Mouse (Mus musculus): ENCODE data around the gene 6430531B16Rik. TPM values are rescaled to one million over a fixed set of nuclear protein-coding genes. Genes with fewer than 3 reads are reported as not detected.

The 6430531B16Rik gene
- polyA plus RNA-seq, 1 experiment from 2014 or later: not detected

MicroRNAs encoded within 50 kb of the gene (microRNA counts, 519-probe panel; counts per million panel counts)
- microRNA mmu-miR-202-3p (582 counts per million, percentile 70 among the panel's probes with 10 or more counts), microRNA mmu-miR-202-5p (582 counts per million, percentile 70 among the panel's probes with 10 or more counts)

Small RNA genes lying within 50 kb of the gene (microRNA-seq; reads per million reads assigned to microRNA genes)
- not detected for gene Mir202
- not detected for gene Mir7062
- not detected for gene mmu-mir-7686

Other genes with a start within 250 kb of the 6430531B16Rik start
- gene Adgra1, start 144.6 kb downstream of the 6430531B16Rik start, polyA plus RNA-seq (2016; fragmentation: Nextera tagmentation; extraction: Ambion mirVana): 0.20 and 0.28 TPM in 2 replicates
- 0.05 TPM in 1 of 2 replicates, not detected in the other for gene Kndc1, start 84.1 kb downstream of the 6430531B16Rik start, polyA plus RNA-seq (2016; fragmentation: Nextera tagmentation; extraction: Ambion mirVana)
- gene Utf1, start 35.0 kb downstream of the 6430531B16Rik start, polyA plus RNA-seq (2016; fragmentation: Nextera tagmentation; extraction: Ambion mirVana): not detected in 2 replicates
- gene Adam8, start 13.8 kb upstream of the 6430531B16Rik start, polyA plus RNA-seq (2016; fragmentation: Nextera tagmentation; extraction: Ambion mirVana): 0.61 and 0.83 TPM in 2 replicates
- gene Zfp511, start 57.6 kb upstream of the 6430531B16Rik start, polyA plus RNA-seq (2016; fragmentation: Nextera tagmentation; extraction: Ambion mirVana): 28.7 and 29.6 TPM in 2 replicates
- gene Tubgcp2, start 57.9 kb upstream of the 6430531B16Rik start, polyA plus RNA-seq (2016; fragmentation: Nextera tagmentation; extraction: Ambion mirVana): 36.6 and 38.3 TPM in 2 replicates
- gene Msx3, start 70.3 kb upstream of the 6430531B16Rik start, polyA plus RNA-seq (2016; fragmentation: Nextera tagmentation; extraction: Ambion mirVana): not detected in 2 replicates
- 0.33 and 0.38 TPM in 2 replicates for gene Caly, start 103.8 kb upstream of the 6430531B16Rik start, polyA plus RNA-seq (2016; fragmentation: Nextera tagmentation; extraction: Ambion mirVana)
- not detected in 2 replicates for gene Prap1, start 114.6 kb upstream of the 6430531B16Rik start, polyA plus RNA-seq (2016; fragmentation: Nextera tagmentation; extraction: Ambion mirVana)
- 7.4 and 7.6 TPM in 2 replicates for gene Fuom, start 123.7 kb upstream of the 6430531B16Rik start, polyA plus RNA-seq (2016; fragmentation: Nextera tagmentation; extraction: Ambion mirVana)
- 11.0 and 11.5 TPM in 2 replicates for gene Paox, start 137.0 kb upstream of the 6430531B16Rik start, polyA plus RNA-seq (2016; fragmentation: Nextera tagmentation; extraction: Ambion mirVana)
- 78.4 and 78.7 TPM in 2 replicates for gene Echs1, start 137.7 kb upstream of the 6430531B16Rik start, polyA plus RNA-seq (2016; fragmentation: Nextera tagmentation; extraction: Ambion mirVana)
- 25.4 and 25.6 TPM in 2 replicates for gene Mtg1, start 158.8 kb upstream of the 6430531B16Rik start, polyA plus RNA-seq (2016; fragmentation: Nextera tagmentation; extraction: Ambion mirVana)
- gene Sprn, start 176.1 kb upstream of the 6430531B16Rik start, polyA plus RNA-seq (2016; fragmentation: Nextera tagmentation; extraction: Ambion mirVana): 0.04 TPM in 1 of 2 replicates, not detected in the other
- gene Olfr522, start 186.0 kb upstream of the 6430531B16Rik start, polyA plus RNA-seq (2016; fragmentation: Nextera tagmentation; extraction: Ambion mirVana): not detected in 2 replicates
- not detected in 2 replicates for gene Olfr523, start 194.5 kb upstream of the 6430531B16Rik start, polyA plus RNA-seq (2016; fragmentation: Nextera tagmentation; extraction: Ambion mirVana)
- not detected in 2 replicates for gene Olfr524, start 227.2 kb upstream of the 6430531B16Rik start, polyA plus RNA-seq (2016; fragmentation: Nextera tagmentation; extraction: Ambion mirVana)
- gene Cd163l1, start 239.5 kb upstream of the 6430531B16Rik start, polyA plus RNA-seq (2016; fragmentation: Nextera tagmentation; extraction: Ambion mirVana): 0.08 TPM in 1 of 2 replicates, not detected in the other